Mouse (Mus musculus): ENCODE results near the gene Lgals7. TPM values are rescaled to one million over a fixed set of nuclear protein-coding genes. Genes with fewer than 3 reads are reported as not detected.

Lgals7 gene
- total RNA-seq, 1 experiment, result 0.89 TPM

- H3K9me3 ChIP-seq (ENCODE audit: control insufficient read depth, insufficient read depth, low read depth, low read length), result no peaks in the 10 kb centered on the region
- peaks cover 0 to 15% of the 10 kb centered on the region in 2 experiments; a peak in 1 of 4 replicates for H3K4me1 ChIP-seq (ENCODE audit: control insufficient read depth in 2 of 2, insufficient read depth in 2 of 2, low read length in 2 of 2, poor library complexity in 1 of 2)
- in situ Hi-C loops (cut with MboI; ENCODE audit: low sequenced_read_pairs in 2 of 2, unreplicated experiment in 2 of 2), result no loop called here
- no peak for DNase-seq (ENCODE audit: low read depth, low spot score)
- peak overlapping the region; percentile 63 for H3K4me3 ChIP-seq (ENCODE audit: insufficient read depth in 1 of 2, low read depth in 1 of 2, low read length in 2 of 2, poor library complexity in 1 of 2, severe bottlenecking in 1 of 2)
- TF ChIP-seq CHD2 (IDR thresholded peaks at IDR 0.05; ENCODE audit: low read depth, low read length) (no peak), MAFK (IDR thresholded peaks at IDR 0.05; ENCODE audit: insufficient read depth, low read depth, low read length) (no peak), ZNF384 (IDR thresholded peaks at IDR 0.05; ENCODE audit: low read depth, low read length) (0 out of 2 replicates have a peak, but pooled peaks have one; percentile 12)
- H3K9ac ChIP-seq (ENCODE audit: insufficient read depth, low read depth, low read length, poor library complexity, severe bottlenecking), result peak overlapping the region; percentile 78
- H3K36me3 ChIP-seq (ENCODE audit: control insufficient read depth, insufficient read depth, low read length, poor library complexity, severe bottlenecking), result peaks cover 29% of the 10 kb centered on the region
- H3K27ac ChIP-seq (ENCODE audit: insufficient read depth, low read depth, low read length, poor library complexity, severe bottlenecking), result peak overlapping the region; percentile 42; the same call in 1 of the 2 replicates
These were observed 37.8 kb upstream of the Lgals7 start for GRCm38 (mm10) chr7:28825686-28826401.

GRCm38 (mm10) chr7:28826402-28826772, 37.3 kb upstream of the Lgals7 start:
- Histone ChIP-seq H3K27ac (ENCODE audit: insufficient read depth, low read depth, low read length, poor library complexity, severe bottlenecking) (no peak overlapping the region), H3K36me3 (ENCODE audit: control insufficient read depth, insufficient read depth, low read length, poor library complexity, severe bottlenecking) (peaks cover 25% of the 10 kb centered on the region), H3K9ac (ENCODE audit: insufficient read depth, low read depth, low read length, poor library complexity, severe bottlenecking) (no peak overlapping the region; the same call in 1 of the 2 replicates), H3K4me1 (ENCODE audit: control insufficient read depth in 2 of 2, insufficient read depth in 2 of 2, low read length in 2 of 2, poor library complexity in 1 of 2) (peaks cover 0 to 10% of the 10 kb centered on the region in 2 experiments; a peak in 1 of 4 replicates), H3K9me3 (ENCODE audit: control insufficient read depth, insufficient read depth, low read depth, low read length) (no peaks in the 10 kb centered on the region), H3K4me3 (ENCODE audit: insufficient read depth in 1 of 2, low read depth in 1 of 2, low read length in 2 of 2, poor library complexity in 1 of 2, severe bottlenecking in 1 of 2) (no peak overlapping the region)
- TF ChIP-seq ZC3H11A (IDR thresholded peaks at IDR 0.05; ENCODE audit: borderline replicate concordance, low read depth, low read length), result no peak
- TF ChIP-seq CHD2 (IDR thresholded peaks at IDR 0.05; ENCODE audit: low read depth, low read length), result no peak
- no peak for TF ChIP-seq MAFK (IDR thresholded peaks at IDR 0.05; ENCODE audit: insufficient read depth, low read depth, low read length)
- TF ChIP-seq HCFC1 (IDR thresholded peaks at IDR 0.05; ENCODE audit: borderline replicate concordance, insufficient read depth, low read length), result no peak
- TF ChIP-seq ZNF384 (IDR thresholded peaks at IDR 0.05; ENCODE audit: low read depth, low read length), result no peak
- no peak for DNase-seq (ENCODE audit: low read depth, low spot score)
- in situ Hi-C loops (cut with MboI; ENCODE audit: low sequenced_read_pairs in 2 of 2, unreplicated experiment in 2 of 2), result no loop called here

GRCm38 (mm10) chr7:28827338-28827737, 36.3 kb upstream of the Lgals7 start:
- H3K9me3 ChIP-seq (ENCODE audit: control insufficient read depth, insufficient read depth, low read depth, low read length), result no peaks in the 10 kb centered on the region
- DNase-seq (ENCODE audit: low read depth, low spot score), result no peak
- H3K4me3 ChIP-seq (ENCODE audit: insufficient read depth in 1 of 2, low read depth in 1 of 2, low read length in 2 of 2, poor library complexity in 1 of 2, severe bottlenecking in 1 of 2), result no peak overlapping the region
- H3K36me3 ChIP-seq (ENCODE audit: control insufficient read depth, insufficient read depth, low read length, poor library complexity, severe bottlenecking), result peaks cover 20% of the 10 kb centered on the region
- TF ChIP-seq CHD2 (IDR thresholded peaks at IDR 0.05; ENCODE audit: low read depth, low read length) (no peak), ZNF384 (IDR thresholded peaks at IDR 0.05; ENCODE audit: low read depth, low read length) (0 out of 2 replicates have a peak, but pooled peaks have one; percentile 31)
- no peak overlapping the region for H3K9ac ChIP-seq (ENCODE audit: insufficient read depth, low read depth, low read length, poor library complexity, severe bottlenecking)
- in situ Hi-C loops (cut with MboI; ENCODE audit: low sequenced_read_pairs in 2 of 2, unreplicated experiment in 2 of 2), result no loop called here
- peaks cover 0 to 7% of the 10 kb centered on the region in 2 experiments; a peak in 1 of 4 replicates for H3K4me1 ChIP-seq (ENCODE audit: control insufficient read depth in 2 of 2, insufficient read depth in 2 of 2, low read length in 2 of 2, poor library complexity in 1 of 2)
- H3K27ac ChIP-seq (ENCODE audit: insufficient read depth, low read depth, low read length, poor library complexity, severe bottlenecking), result no peak overlapping the region

- H3K36me3 ChIP-seq (ENCODE audit: control insufficient read depth, insufficient read depth, low read length, poor library complexity, severe bottlenecking), result peaks cover 13% of the 10 kb centered on the region
- TF ChIP-seq ZC3H11A (IDR thresholded peaks at IDR 0.05; ENCODE audit: borderline replicate concordance, low read depth, low read length), result no peak
- H3K9me3 ChIP-seq (ENCODE audit: control insufficient read depth, insufficient read depth, low read depth, low read length), result no peaks in the 10 kb centered on the region
- no peak overlapping the region for H3K4me3 ChIP-seq (ENCODE audit: insufficient read depth in 1 of 2, low read depth in 1 of 2, low read length in 2 of 2, poor library complexity in 1 of 2, severe bottlenecking in 1 of 2)
- no peak overlapping the region for H3K9ac ChIP-seq (ENCODE audit: insufficient read depth, low read depth, low read length, poor library complexity, severe bottlenecking)
- no peak for DNase-seq (ENCODE audit: low read depth, low spot score)
- in situ Hi-C loops (cut with MboI; ENCODE audit: low sequenced_read_pairs in 2 of 2, unreplicated experiment in 2 of 2), result no loop called here
- H3K27ac ChIP-seq (ENCODE audit: insufficient read depth, low read depth, low read length, poor library complexity, severe bottlenecking), result no peak overlapping the region
- peaks cover 0 to 2% of the 10 kb centered on the region in 2 experiments; a peak in 1 of 4 replicates for H3K4me1 ChIP-seq (ENCODE audit: control insufficient read depth in 2 of 2, insufficient read depth in 2 of 2, low read length in 2 of 2, poor library complexity in 1 of 2)
These were observed 33.8 kb upstream of the Lgals7 start for GRCm38 (mm10) chr7:28829821-28830220.

- no peak overlapping the region for H3K4me3 ChIP-seq (ENCODE audit: insufficient read depth in 1 of 2, low read depth in 1 of 2, low read length in 2 of 2, poor library complexity in 1 of 2, severe bottlenecking in 1 of 2)
- H3K9me3 ChIP-seq (ENCODE audit: control insufficient read depth, insufficient read depth, low read depth, low read length), result no peaks in the 10 kb centered on the region
- peaks cover 13% of the 10 kb centered on the region for H3K36me3 ChIP-seq (ENCODE audit: control insufficient read depth, insufficient read depth, low read length, poor library complexity, severe bottlenecking)
- TF ChIP-seq MAFK (IDR thresholded peaks at IDR 0.05; ENCODE audit: insufficient read depth, low read depth, low read length) (no peak), ZC3H11A (IDR thresholded peaks at IDR 0.05; ENCODE audit: borderline replicate concordance, low read depth, low read length) (no peak), ZNF384 (IDR thresholded peaks at IDR 0.05; ENCODE audit: low read depth, low read length) (no peak), HCFC1 (IDR thresholded peaks at IDR 0.05; ENCODE audit: borderline replicate concordance, insufficient read depth, low read length) (no peak), CHD2 (IDR thresholded peaks at IDR 0.05; ENCODE audit: low read depth, low read length) (no peak)
- H3K9ac ChIP-seq (ENCODE audit: insufficient read depth, low read depth, low read length, poor library complexity, severe bottlenecking), result no peak overlapping the region
- H3K4me1 ChIP-seq (ENCODE audit: control insufficient read depth in 2 of 2, insufficient read depth in 2 of 2, low read length in 2 of 2, poor library complexity in 1 of 2), result no peaks in the 10 kb centered on the region
- H3K27ac ChIP-seq (ENCODE audit: insufficient read depth, low read depth, low read length, poor library complexity, severe bottlenecking), result no peak overlapping the region
- in situ Hi-C loops (cut with MboI; ENCODE audit: low sequenced_read_pairs in 2 of 2, unreplicated experiment in 2 of 2), result no loop called here
- no peak for DNase-seq (ENCODE audit: low read depth, low spot score)
These were observed 32.7 kb upstream of the Lgals7 start for GRCm38 (mm10) chr7:28830981-28831380.

Measured in ES-E14 (cell line).